Mouse (Mus musculus) lung, postnatal 0 days (tissue): ENCODE measurements at regions not wholly inside any gene's neighbourhood (a gene's known extent, or its start where the extent isn't known, plus 50 kb on each side); places are given as distances from the start of the nearest gene placed in this dataset.

Experiments
- ATAC-seq: fragments of 200-750 bp; cut with Nextera tagmentation; 2 replicates; pipeline ENCODE4 v1.8.0; 2017; ENCODE audit warnings: moderate library complexity
- DNase-seq: peaks from one replicate; pipeline ENCODE4 v3.0.0-alpha.2; 2016; ENCODE audit warnings: low spot score
- H3K27ac ChIP-seq: fragments of 300-500 bp; sonication (generic); 2 replicates; pipeline ENCODE4 v1.5.1; 2014; ENCODE audit warnings: antibody characterized with exemption, mild to moderate bottlenecking, low read length, mixed read lengths
- H3K27me3 ChIP-seq: fragments of 300-500 bp; sonication (generic); replicated peaks from 2 replicates; pipeline ENCODE4 v1.6.1; 2014; ENCODE audit warnings: low read length, mixed read lengths; ENCODE audit not compliant: insufficient read depth
- H3K36me3 ChIP-seq: fragments of 300-500 bp; sonication (generic); 2 replicates; pipeline ENCODE4 v1.6.1; 2014; ENCODE audit warnings: low read length, mixed read lengths; ENCODE audit not compliant: insufficient read depth
- H3K4me1 ChIP-seq: fragments of 300-500 bp; sonication (generic); 2 replicates; pipeline ENCODE4 v1.6.1; 2014; ENCODE audit warnings: antibody characterized with exemption, low read depth, low read length, mixed read lengths; ENCODE audit not compliant: insufficient read depth
- H3K4me2 ChIP-seq: fragments of 300-500 bp; sonication (generic); replicated peaks from 2 replicates; pipeline ENCODE4 v1.6.1; 2014; ENCODE audit warnings: low read depth, mild to moderate bottlenecking, low read length, moderate library complexity, mixed read lengths
- H3K4me3 ChIP-seq: fragments of 300-500 bp; sonication (generic); 2 replicates; pipeline ENCODE4 v1.5.1; 2014; ENCODE audit warnings: low read depth, low read length
- H3K9ac ChIP-seq: fragments of 300-500 bp; sonication (generic); replicated peaks from 2 replicates; pipeline ENCODE4 v1.6.1; 2014; ENCODE audit warnings: low read depth, mild to moderate bottlenecking
- H3K9me3 ChIP-seq: fragments of 300-500 bp; sonication (generic); 2 replicates; pipeline ENCODE4 v1.6.1; 2016; ENCODE audit warnings: low read length, mixed read lengths
- CTCF ChIP-seq: IDR thresholded peaks from 2 replicates; pipeline ENCODE4 v1.5.1; 2016; ENCODE audit warnings: antibody characterized with exemption, mild to moderate bottlenecking
- EP300 ChIP-seq: IDR thresholded peaks from 2 replicates; pipeline ENCODE4 v1.6.1; 2016; ENCODE audit warnings: antibody characterized with exemption, mild to moderate bottlenecking, control low read depth
- WGBS: fragments of 180-500 bp; shearing (Covaris S2); extraction: QIAGEN DNeasy Blood & Tissue Kit; methylation state at CpG from one replicate; pipeline ENCODE4 v1.1.7; 2014; 5-methylcytosine and 5-hydroxymethylcytosine counted together

- H3K9me3 ChIP-seq: no peaks in the 10 kb centered on the region
- TF ChIP-seq EP300 (no peak), CTCF (no peak)
- H3K9ac ChIP-seq: no peak overlapping the region
- H3K27ac ChIP-seq: no peak overlapping the region
- no peaks in the 10 kb centered on the region for H3K4me1 ChIP-seq
- H3K36me3 ChIP-seq: no peaks in the 10 kb centered on the region
- ATAC-seq (no peak), DNase-seq (no peak)
- H3K4me2 ChIP-seq: no peak overlapping the region
- 41% methylated on average over 2 of the region's 2 CpGs for WGBS
- no peak overlapping the region for H3K4me3 ChIP-seq
- no peaks in the 10 kb centered on the region for H3K27me3 ChIP-seq
Observed at GRCm38 (mm10) chrX:166765647-166766046, 180.1 kb upstream of the Egfl6 start.

GRCm38 (mm10) chrX:166762098-166762497, 176.6 kb upstream of the Egfl6 start:
- Histone ChIP-seq H3K4me3 (no peak overlapping the region), H3K9me3 (no peaks in the 10 kb centered on the region), H3K4me2 (no peak overlapping the region), H3K27ac (no peak overlapping the region), H3K4me1 (no peaks in the 10 kb centered on the region), H3K27me3 (no peaks in the 10 kb centered on the region), H3K9ac (no peak overlapping the region), H3K36me3 (no peaks in the 10 kb centered on the region)
- DNase-seq (no peak), ATAC-seq (no peak)
- 82% methylated on average over 2 of the region's 2 CpGs for WGBS
- no peak for TF ChIP-seq CTCF
- TF ChIP-seq EP300: no peak

GRCm38 (mm10) chrX:166757152-166757551, 171.6 kb upstream of the Egfl6 start:
- no peaks in the 10 kb centered on the region for H3K27me3 ChIP-seq
- no peak overlapping the region for H3K4me2 ChIP-seq
- ATAC-seq (no peak), DNase-seq (no peak)
- no peak overlapping the region for H3K27ac ChIP-seq
- WGBS: 50% methylated on average over 1 of the region's 1 CpGs
- no peaks in the 10 kb centered on the region for H3K4me1 ChIP-seq
- H3K9ac ChIP-seq: no peak overlapping the region
- TF ChIP-seq EP300 (no peak), CTCF (no peak)
- no peak overlapping the region for H3K4me3 ChIP-seq
- no peaks in the 10 kb centered on the region for H3K36me3 ChIP-seq
- no peaks in the 10 kb centered on the region for H3K9me3 ChIP-seq

GRCm38 (mm10) chrX:166754967-166755654, 169.6 kb upstream of the Egfl6 start:
- TF ChIP-seq CTCF (no peak), EP300 (no peak)
- WGBS: 52% methylated on average over 3 of the region's 3 CpGs
- Histone ChIP-seq H3K27me3 (no peaks in the 10 kb centered on the region), H3K4me1 (no peaks in the 10 kb centered on the region), H3K4me3 (no peak overlapping the region), H3K4me2 (no peak overlapping the region), H3K27ac (no peak overlapping the region), H3K9ac (no peak overlapping the region), H3K9me3 (no peaks in the 10 kb centered on the region), H3K36me3 (no peaks in the 10 kb centered on the region)
- DNase-seq: no peak
- no peak for ATAC-seq

GRCm38 (mm10) chrX:166749055-166749679, 163.6 kb upstream of the Egfl6 start:
- WGBS: 86% methylated on average over 8 of the region's 8 CpGs
- H3K4me2 ChIP-seq: no peak overlapping the region
- no peak overlapping the region for H3K27ac ChIP-seq
- TF ChIP-seq CTCF: no peak
- no peak for TF ChIP-seq EP300
- no peak for DNase-seq
- H3K9ac ChIP-seq: no peak overlapping the region
- no peaks in the 10 kb centered on the region for H3K27me3 ChIP-seq
- no peaks in the 10 kb centered on the region for H3K36me3 ChIP-seq
- H3K4me3 ChIP-seq: no peak overlapping the region
- no peak for ATAC-seq
- no peaks in the 10 kb centered on the region for H3K4me1 ChIP-seq
- no peaks in the 10 kb centered on the region for H3K9me3 ChIP-seq

GRCm38 (mm10) chrX:166731354-166731753, 145.8 kb upstream of the Egfl6 start:
- TF ChIP-seq EP300: no peak
- TF ChIP-seq CTCF: no peak
- no peak for DNase-seq
- H3K9ac ChIP-seq: no peak overlapping the region
- no peaks in the 10 kb centered on the region for H3K36me3 ChIP-seq
- H3K4me3 ChIP-seq: no peak overlapping the region
- H3K27ac ChIP-seq: no peak overlapping the region
- H3K9me3 ChIP-seq: no peaks in the 10 kb centered on the region
- no peaks in the 10 kb centered on the region for H3K27me3 ChIP-seq
- 74% methylated on average over 2 of the region's 2 CpGs for WGBS
- no peaks in the 10 kb centered on the region for H3K4me1 ChIP-seq
- H3K4me2 ChIP-seq: no peak overlapping the region
- no peak for ATAC-seq
